8 mouse cellular contexts compared by ENCODE assay signal in genomic region chr4:120755299-120755698, GRCm38 (mm10). TPM values are rescaled to one million over a fixed set of nuclear protein-coding genes. Genes with fewer than 3 reads are reported as not detected.
DNase-seq lines count a peak whose midpoint lies in the region; ATAC-seq and TF ChIP-seq lines count a peak whose summit lies in the region.

No protein-coding gene starts in this region.

- peak; percentile 89 for TF ChIP-seq CTCF in heart, adult 2 months (IDR thresholded peaks at IDR 0.05)
- TF ChIP-seq CTCF in layer of hippocampus, adult 2 months (conservative IDR thresholded peaks at IDR 0.05): peak; percentile 94
- peak; percentile 53; the same call in 1 of the 2 replicates for TF ChIP-seq CTCF in spleen, adult 2 months (IDR thresholded peaks at IDR 0.05; ENCODE audit: extremely low read depth, insufficient read depth, insufficient read length, insufficient replicate concordance)

- no peak overlapping the region for H3K4me3 ChIP-seq in heart, adult 2 months
- no peak overlapping the region for H3K4me3 ChIP-seq in heart, embryonic 11.5 days (ENCODE audit: low read depth, low read length)
- no peak overlapping the region for H3K4me3 ChIP-seq in layer of hippocampus, adult 2 months
- no peak overlapping the region for H3K4me3 ChIP-seq in spleen, adult 2 months (ENCODE audit: extremely low read depth, insufficient read depth, insufficient read length)

- DNase-seq in heart, adult 2 months: peak; percentile 58 to 75
- peak; percentile 77 for DNase-seq in brain, adult 2 months (ENCODE audit: low read depth, low spot score)
- peak; percentile 71 to 76 for DNase-seq in heart, postnatal 36 days
- peak; percentile 49 to 78 for DNase-seq in layer of hippocampus, adult 2 months (ENCODE audit: low spot score in 2 of 2)
- peak; percentile 84 for DNase-seq in lung, postnatal 14 days
- DNase-seq in spleen, adult 2 months (ENCODE audit: low read depth in 1 of 2, low spot score in 2 of 2): peak; percentile 17 to 52

- H3K36me3 ChIP-seq in heart, adult 2 months (ENCODE audit: control insufficient read depth, insufficient read depth, low read length): no peaks in the 10 kb centered on the region
- peaks cover 20% of the 10 kb centered on the region for H3K36me3 ChIP-seq in heart, embryonic 11.5 days (ENCODE audit: control insufficient read depth, insufficient read depth, low read length)
- H3K36me3 ChIP-seq in spleen, adult 2 months (ENCODE audit: control insufficient read depth, insufficient read depth, low read length): peaks cover 14% of the 10 kb centered on the region

- WGBS in heart, adult 2 months: 4% methylated on average over 1 of the region's 1 CpGs
- 4% methylated on average over 1 of the region's 1 CpGs for WGBS in heart, embryonic 11.5 days (ENCODE audit: insufficient replicate concordance)
- 0% methylated on average over 1 of the region's 1 CpGs for WGBS in spleen, adult 2 months

- H3K9me3 ChIP-seq in heart, embryonic 11.5 days (replicated peaks; ENCODE audit: control insufficient read depth, low read length): no peaks in the 10 kb centered on the region

- intact Hi-C loops in heart, adult 2 months (cut with DNase I): loop anchor here (1.0 kb wide), 2 partner anchors 74 to 166 kb away; no protein-coding TSS in a partner anchor
- intact Hi-C loops in heart, postnatal 36 days (cut with DNase I): loop anchor here (1.0 to 2.0 kb wide), 3 partner anchors 62 to 166 kb away; no protein-coding TSS in a partner anchor

- H3K27ac ChIP-seq in heart, adult 2 months: no peak overlapping the region
- H3K27ac ChIP-seq in heart, embryonic 11.5 days (ENCODE audit: low read depth, low read length): no peak overlapping the region
- H3K27ac ChIP-seq in layer of hippocampus, adult 2 months: no peak overlapping the region
- H3K27ac ChIP-seq in spleen, adult 2 months (ENCODE audit: insufficient read depth, low read length): no peak overlapping the region

- no peak for TF ChIP-seq POLR2A in heart, adult 2 months (IDR thresholded peaks at IDR 0.05; ENCODE audit: insufficient read depth, low read depth, low read length)
- no peak for TF ChIP-seq POLR2A in spleen, adult 2 months (IDR thresholded peaks at IDR 0.05; ENCODE audit: low read depth, low read length)

- no peaks in the 10 kb centered on the region for H3K4me1 ChIP-seq in heart, adult 2 months (ENCODE audit: control insufficient read depth, insufficient read depth, low read length)
- no peaks in the 10 kb centered on the region for H3K4me1 ChIP-seq in heart, embryonic 11.5 days (ENCODE audit: control insufficient read depth, insufficient read depth, low read length)
- no peaks in the 10 kb centered on the region for H3K4me1 ChIP-seq in spleen, adult 2 months (ENCODE audit: control insufficient read depth, insufficient read depth, insufficient read length)

- H3K4me2 ChIP-seq in heart, embryonic 11.5 days: no peak overlapping the region

- H3K9ac ChIP-seq in heart, adult 2 months (ENCODE audit: low read depth, low read length): no peak overlapping the region
- no peak overlapping the region for H3K9ac ChIP-seq in heart, embryonic 11.5 days (ENCODE audit: low read depth, low read length)

- no peak for ATAC-seq in heart, embryonic 11.5 days (replicated peaks; ENCODE audit: insufficient number of reproducible peaks, low FRiP score, low TSS enrichment)
- ATAC-seq in erythroblast, adult 5-6 weeks (replicated peaks; ENCODE audit: low FRiP score, poor library complexity, severe bottlenecking): peak; percentile 65

- no peaks in the 10 kb centered on the region for H3K27me3 ChIP-seq in heart, adult 2 months (ENCODE audit: control insufficient read depth, insufficient read depth, low read length)
- H3K27me3 ChIP-seq in heart, embryonic 11.5 days (ENCODE audit: control insufficient read depth, insufficient read depth, low read length): peaks cover 14% of the 10 kb centered on the region
- H3K27me3 ChIP-seq in spleen, adult 2 months (ENCODE audit: control insufficient read depth, insufficient read depth, low read length): peaks cover 1% of the 10 kb centered on the region; the same call in 1 of the 2 replicates

- 0 out of 2 replicates have a peak, but pooled peaks have one; percentile 40 for TF ChIP-seq EP300 in heart, adult 2 months (IDR thresholded peaks at IDR 0.05; ENCODE audit: insufficient read depth, low read depth, low read length)

- H3K79me2 ChIP-seq in heart, adult 2 months (replicated peaks; ENCODE audit: control insufficient read depth, insufficient read depth, low read length): no peaks in the 10 kb centered on the region

RNA-seq across cellular contexts. Expression of gene Kcnq4, which starts 6.9 kb away (rescaled TPM):
- total RNA-seq in heart, adult 2 months (2021): 1 to 10 TPM; 1.6 to 1.9 TPM
- polyA plus RNA-seq in heart, adult 2 months (2012; rRNA removed): 6.9 TPM in 2 replicates
- polyA plus RNA-seq in heart, embryonic 11.5 days (2014; fragmentation: Nextera tagmentation; extraction: Ambion mirVana): 0.99 and 1.0 TPM in 2 replicates
- total RNA-seq in erythroblast, adult 5-6 weeks (2015; ENCODE audit: low replicate concordance): not detected in 2 replicates
- not detected in 2 replicates for total RNA-seq in erythroblast, adult 5-6 weeks (2017; ENCODE audit: low replicate concordance)
- total RNA-seq in heart, postnatal 36 days (2021): 1 to 10 TPM; 2.4 to 2.6 TPM
- 1 to 10 TPM; 4.2 to 4.3 TPM for total RNA-seq in layer of hippocampus, adult 2 months (2021)
- 0.65 and 0.98 TPM in 2 replicates for polyA plus RNA-seq in spleen, adult 2 months (2012; rRNA removed)
